Mouse (Mus musculus) olfactory bulb, adult 2 months (tissue): ENCODE measurements at regions not wholly inside any gene's neighbourhood (a gene's known extent, or its start where the extent isn't known, plus 50 kb on each side); places are given as distances from the start of the nearest gene placed in this dataset.

ENCODE experiments used
- CTCF ChIP-seq: fragments of 200-500 bp; IDR thresholded peaks from 2 replicates; pipeline ENCODE4 v1.5.1; 2012; ENCODE audit warnings: low read depth, mild to moderate bottlenecking, low read length, moderate library complexity; ENCODE audit not compliant: insufficient read depth
- POLR2A ChIP-seq: fragments of 200-500 bp; IDR thresholded peaks from 2 replicates; pipeline ENCODE4 v1.6.1; 2012; ENCODE audit warnings: mild to moderate bottlenecking, low read depth, low read length, moderate library complexity; ENCODE audit not compliant: insufficient read depth

DNA sequence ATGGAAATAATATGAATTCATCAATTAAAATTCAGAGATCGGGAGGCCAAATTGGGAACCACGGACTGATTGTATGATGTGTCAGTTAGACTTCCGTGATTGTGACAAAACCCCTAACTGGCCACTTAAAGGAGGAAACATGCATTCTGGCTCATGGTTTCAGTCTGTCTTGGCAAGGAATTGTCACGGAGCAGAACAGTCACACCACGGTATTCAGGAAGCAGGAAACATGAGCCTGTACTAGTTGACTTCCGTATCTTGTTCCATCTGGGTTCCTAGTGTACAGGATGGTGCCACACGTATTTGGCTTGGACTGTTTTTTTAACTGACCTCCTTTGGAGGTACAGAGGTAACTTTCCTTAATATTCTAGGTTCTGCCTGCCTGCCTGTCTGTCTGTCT is 69.8 kb upstream of the Cldn18 start:
- TF ChIP-seq POLR2A: no peak
- TF ChIP-seq CTCF: no peak
